Mouse (Mus musculus): ENCODE measurements around the gene Olfr1112. TPM values are rescaled to one million over a fixed set of nuclear protein-coding genes. Genes with fewer than 3 reads are reported as not detected.

Olfr1112 gene
- polyA plus RNA-seq (2021; fragmentation: Nextera tagmentation), result not detected in 2 replicates
- long read RNA-seq, experiment 1, result 0 reads
- long read RNA-seq, experiment 2, result 0 reads

DNA sequence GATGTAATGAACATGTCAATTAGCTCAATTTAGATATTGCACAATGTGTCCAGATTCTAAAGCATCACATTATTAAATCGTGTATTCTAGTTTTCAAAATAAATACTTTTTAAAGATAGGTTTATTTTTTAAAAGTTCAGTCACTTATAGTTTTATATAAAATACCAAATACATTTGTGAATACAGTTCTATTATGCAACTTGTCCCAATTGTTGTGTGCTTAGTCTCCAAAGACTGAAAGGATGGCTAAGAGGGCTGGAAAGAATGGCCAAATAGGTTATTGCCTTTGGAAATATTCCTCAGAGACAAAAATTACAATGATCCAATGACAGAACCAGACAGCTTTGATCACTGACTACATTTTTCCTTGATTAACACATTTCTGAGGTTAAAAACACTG is at the start of gene Olfr1112:
Gene Olfr1112, plus strand, starts transcription at position 301 of the 400 bp plus-strand sequence.

DNA sequence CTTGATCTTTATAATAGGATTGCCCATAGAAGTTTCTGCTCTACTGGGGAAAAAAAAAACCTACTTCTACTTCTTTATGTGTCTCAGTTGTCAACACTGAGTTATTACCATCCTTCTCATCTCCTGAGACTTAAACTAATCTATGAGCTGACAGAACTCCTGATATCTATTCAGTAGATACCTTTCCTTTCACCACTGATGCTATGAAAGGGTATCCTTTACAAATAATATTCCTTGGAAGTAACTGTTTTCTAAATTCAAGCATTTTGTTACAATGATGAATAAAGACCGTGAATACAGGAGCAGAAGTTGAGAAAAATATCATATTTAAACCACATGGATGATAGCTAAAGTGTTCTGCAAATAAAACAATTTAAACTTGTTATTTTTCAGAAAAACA is 47.4 kb upstream of the Olfr1112 start, which contains the start of gene Olfr1110:
Gene Olfr1110, minus strand, starts transcription at position 101 of the 400 bp plus-strand sequence.

DNA sequence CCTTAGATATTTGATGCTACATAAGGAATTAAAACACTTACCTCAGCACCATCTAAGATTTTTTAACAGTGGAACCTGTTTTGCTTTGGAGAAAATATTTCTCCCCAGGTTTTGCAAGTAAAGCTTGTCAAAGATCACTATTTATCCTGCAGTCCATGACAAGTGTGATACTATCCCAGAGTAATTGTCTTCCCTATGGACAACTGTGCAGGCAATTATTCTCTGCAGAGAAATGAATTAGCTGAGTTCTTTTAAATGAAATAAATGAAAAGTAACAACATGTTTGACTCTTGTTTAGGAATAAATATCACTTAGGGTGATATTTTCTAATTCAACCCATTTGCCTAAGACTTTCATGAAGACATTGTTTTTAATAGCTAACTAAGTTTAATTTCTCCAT is 35.1 kb upstream of the Olfr1112 start, which contains the start of gene Olfr1111:
Gene Olfr1111, minus strand, starts transcription at position 101 of the 400 bp plus-strand sequence.

DNA sequence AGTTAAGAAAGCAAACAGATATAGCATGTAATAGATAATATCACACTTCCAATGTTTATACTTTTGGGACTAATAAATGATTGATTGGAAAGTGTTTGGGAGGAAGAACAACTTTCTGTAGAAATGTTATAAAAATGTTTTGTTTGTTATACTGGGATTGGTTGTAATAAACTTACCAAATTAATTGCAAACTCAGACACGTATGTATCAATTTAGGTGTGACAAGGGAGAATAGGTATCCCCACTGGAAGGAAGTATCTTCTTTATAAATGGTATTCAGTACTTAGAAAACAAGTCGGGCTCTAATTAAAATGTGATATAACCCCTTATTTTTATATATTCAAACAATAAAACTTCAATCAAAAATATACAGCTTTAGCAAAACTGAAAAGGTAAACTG is 21.1 kb downstream of the Olfr1112 start, which contains the start of gene Olfr1113:
Gene Olfr1113, plus strand, starts transcription at position 301 of the 400 bp plus-strand sequence.

Other genes with a start within 250 kb of the Olfr1112 start
- gene Olfr1099, start 227.1 kb upstream of the Olfr1112 start, polyA plus RNA-seq (2021; fragmentation: Nextera tagmentation), result not detected in 2 replicates
- gene Olfr1100, start 207.8 kb upstream of the Olfr1112 start, polyA plus RNA-seq (2021; fragmentation: Nextera tagmentation), result not detected in 2 replicates
- gene Olfr1101, start 196.6 kb upstream of the Olfr1112 start, polyA plus RNA-seq (2021; fragmentation: Nextera tagmentation), result not detected in 2 replicates
- gene Olfr1102, start 189.4 kb upstream of the Olfr1112 start, polyA plus RNA-seq (2021; fragmentation: Nextera tagmentation), result not detected in 2 replicates
- gene Olfr1104, start 160.7 kb upstream of the Olfr1112 start, polyA plus RNA-seq (2021; fragmentation: Nextera tagmentation), result not detected in 2 replicates
- gene Olfr1105, start 151.3 kb upstream of the Olfr1112 start, polyA plus RNA-seq (2021; fragmentation: Nextera tagmentation), result not detected in 2 replicates
- not detected in 2 replicates for gene Olfr1106, start 135.5 kb upstream of the Olfr1112 start, polyA plus RNA-seq (2021; fragmentation: Nextera tagmentation)
- gene Olfr1107, start 112.0 kb upstream of the Olfr1112 start, polyA plus RNA-seq (2021; fragmentation: Nextera tagmentation), result not detected in 2 replicates
- not detected in 2 replicates for gene Olfr1109, start 91.8 kb upstream of the Olfr1112 start, polyA plus RNA-seq (2021; fragmentation: Nextera tagmentation)
- not detected in 2 replicates for gene Olfr259, start 73.2 kb upstream of the Olfr1112 start, polyA plus RNA-seq (2021; fragmentation: Nextera tagmentation)
- not detected in 2 replicates for gene Olfr1110, start 47.5 kb upstream of the Olfr1112 start, polyA plus RNA-seq (2021; fragmentation: Nextera tagmentation)
- not detected in 2 replicates for gene Olfr1111, start 35.2 kb upstream of the Olfr1112 start, polyA plus RNA-seq (2021; fragmentation: Nextera tagmentation)
- gene Olfr1113, start 21.2 kb downstream of the Olfr1112 start, polyA plus RNA-seq (2021; fragmentation: Nextera tagmentation), result not detected in 2 replicates
- gene Olfr1115, start 60.2 kb downstream of the Olfr1112 start, polyA plus RNA-seq (2021; fragmentation: Nextera tagmentation), result not detected in 2 replicates
- gene Olfr1116, start 79.7 kb downstream of the Olfr1112 start, polyA plus RNA-seq (2021; fragmentation: Nextera tagmentation), result not detected in 2 replicates
- not detected in 2 replicates for gene Olfr1118, start 119.8 kb downstream of the Olfr1112 start, polyA plus RNA-seq (2021; fragmentation: Nextera tagmentation)
- gene Olfr1120, start 167.0 kb downstream of the Olfr1112 start, polyA plus RNA-seq (2021; fragmentation: Nextera tagmentation), result not detected in 2 replicates
- gene Olfr1121, start 182.1 kb downstream of the Olfr1112 start, polyA plus RNA-seq (2021; fragmentation: Nextera tagmentation), result not detected in 2 replicates
- gene Olfr1122, start 198.1 kb downstream of the Olfr1112 start, polyA plus RNA-seq (2021; fragmentation: Nextera tagmentation), result not detected in 2 replicates
- not detected in 2 replicates for gene Olfr1123, start 228.8 kb downstream of the Olfr1112 start, polyA plus RNA-seq (2021; fragmentation: Nextera tagmentation)
- 0.09 and 0.18 TPM in 2 replicates for gene Olfr1124, start 242.5 kb downstream of the Olfr1112 start, polyA plus RNA-seq (2021; fragmentation: Nextera tagmentation)